Mouse (Mus musculus): ENCODE results near the gene Saa3. TPM values are rescaled to one million over a fixed set of nuclear protein-coding genes. Genes with fewer than 3 reads are reported as not detected.
"Not testable (repeated sequence)": the region's sequence is repeated elsewhere in the genome, so short reads cannot be mapped to it uniquely, and the experiment has no call there.

Saa3 gene
- polyA plus RNA-seq, 1 experiment = 8.5 TPM

DNA sequence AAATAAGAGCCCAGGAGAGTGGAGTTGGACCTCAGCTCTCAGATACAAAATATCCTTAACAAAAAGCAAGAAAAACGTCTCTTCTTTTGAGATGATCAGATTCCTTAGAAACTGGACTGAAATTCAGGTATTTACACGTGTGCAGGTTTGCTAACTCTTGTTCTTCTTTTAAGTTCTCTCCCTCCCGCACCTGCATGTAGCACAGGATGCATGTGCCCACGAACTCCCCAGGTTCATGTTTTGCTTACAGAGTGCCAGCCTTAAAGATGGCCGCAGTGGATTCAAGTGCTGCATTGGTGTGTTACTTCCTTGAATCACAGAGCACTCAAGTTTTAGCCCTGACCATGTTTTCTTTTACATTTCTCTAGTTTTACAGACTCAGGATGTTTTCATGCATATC, 28.7 kb downstream of the Saa3 start:
- Histone ChIP-seq H3K4me3 (replicated peaks; ENCODE audit: control insufficient read depth, low read depth, low read length) (no peak overlapping the region), H3K4me1 (ENCODE audit: control insufficient read depth, insufficient read depth, low read length) (no peaks in the 10 kb centered on the region), H3K27ac (ENCODE audit: control insufficient read depth, insufficient read depth, low read depth, low read length, poor library complexity) (no peak overlapping the region)
- TF ChIP-seq POLR2A (IDR thresholded peaks at IDR 0.05; ENCODE audit: borderline replicate concordance, control insufficient read depth, low read depth, low read length) = no peak
- no peak for TF ChIP-seq CTCF (IDR thresholded peaks at IDR 0.05; ENCODE audit: control insufficient read depth, insufficient read depth, low read length)
- WGBS = 39% methylated on average over 5 of the region's 5 CpGs

GRCm38 (mm10) chr7:46680732-46681131, 34.8 kb downstream of the Saa3 start:
- H3K4me3 ChIP-seq (replicated peaks; ENCODE audit: control insufficient read depth, low read depth, low read length) = no peak overlapping the region
- no peak overlapping the region for H3K27ac ChIP-seq (ENCODE audit: control insufficient read depth, insufficient read depth, low read depth, low read length, poor library complexity)
- no peaks in the 10 kb centered on the region for H3K4me1 ChIP-seq (ENCODE audit: control insufficient read depth, insufficient read depth, low read length)
- no peak for TF ChIP-seq POLR2A (IDR thresholded peaks at IDR 0.05; ENCODE audit: borderline replicate concordance, control insufficient read depth, low read depth, low read length)
- no peak for TF ChIP-seq CTCF (IDR thresholded peaks at IDR 0.05; ENCODE audit: control insufficient read depth, insufficient read depth, low read length)

GRCm38 (mm10) chr7:46679044-46679443, 36.5 kb downstream of the Saa3 start:
- not testable (repeated sequence) for H3K27ac ChIP-seq (ENCODE audit: control insufficient read depth, insufficient read depth, low read depth, low read length, poor library complexity); H3K4me1 ChIP-seq (ENCODE audit: control insufficient read depth, insufficient read depth, low read length); H3K4me3 ChIP-seq (replicated peaks; ENCODE audit: control insufficient read depth, low read depth, low read length)
- WGBS = 67% methylated on average over 7 of the region's 7 CpGs

DNA sequence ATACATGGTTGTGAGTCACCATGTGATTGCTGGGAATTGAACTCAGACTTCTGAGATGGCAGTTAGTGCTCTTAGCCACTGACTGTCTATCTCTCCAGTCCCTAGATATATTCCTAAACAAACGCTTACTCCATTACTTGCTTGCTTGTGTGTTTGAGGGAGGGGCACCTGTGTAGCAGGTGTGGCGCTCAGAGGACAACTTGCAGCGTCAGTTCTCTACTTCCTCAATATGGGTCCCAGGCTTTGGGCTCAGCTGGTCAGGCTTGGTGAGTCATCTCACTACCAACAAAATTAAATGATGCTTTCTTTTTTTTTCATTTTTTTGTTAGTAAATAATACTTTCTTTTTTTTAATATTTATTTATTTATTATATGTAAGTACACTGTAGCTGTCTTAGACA, 37.1 kb downstream of the Saa3 start:
- Histone ChIP-seq H3K4me3 (replicated peaks; ENCODE audit: control insufficient read depth, low read depth, low read length) (no peak overlapping the region), H3K27ac (ENCODE audit: control insufficient read depth, insufficient read depth, low read depth, low read length, poor library complexity) (no peak overlapping the region), H3K4me1 (ENCODE audit: control insufficient read depth, insufficient read depth, low read length) (no peaks in the 10 kb centered on the region)
- no peak for TF ChIP-seq CTCF (IDR thresholded peaks at IDR 0.05; ENCODE audit: control insufficient read depth, insufficient read depth, low read length)
- no peak for TF ChIP-seq POLR2A (IDR thresholded peaks at IDR 0.05; ENCODE audit: borderline replicate concordance, control insufficient read depth, low read depth, low read length)
- 32% methylated on average over 3 of the region's 3 CpGs for WGBS

DNA sequence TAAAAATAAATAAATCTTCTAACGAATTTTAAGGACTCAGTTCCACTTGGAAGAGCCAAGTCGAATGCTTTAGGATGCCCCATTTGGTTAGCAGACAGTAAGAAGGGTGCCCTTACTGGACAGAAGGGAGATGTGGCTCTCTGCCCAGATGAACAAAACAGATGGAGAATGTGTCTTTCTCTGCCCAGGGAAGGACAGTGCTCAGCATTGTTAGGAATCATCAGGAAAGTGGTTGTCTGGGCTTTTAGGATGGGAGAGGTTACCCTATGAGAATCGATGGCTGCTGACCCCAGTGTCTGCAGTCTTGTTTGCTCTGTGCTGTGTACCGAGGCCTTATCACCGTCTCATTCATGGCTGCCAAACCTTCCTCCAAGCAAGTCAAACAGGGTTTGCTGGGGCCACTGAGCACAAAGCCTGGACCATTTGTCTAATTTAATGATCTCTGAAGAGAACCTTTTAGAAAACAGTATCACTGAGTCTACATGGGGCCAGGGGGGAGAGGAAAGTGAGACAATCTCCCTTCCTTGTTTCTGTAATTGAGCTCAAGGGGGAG, 38.6 kb downstream of the Saa3 start:
- no peak overlapping the region for H3K27ac ChIP-seq (ENCODE audit: control insufficient read depth, insufficient read depth, low read depth, low read length, poor library complexity)
- TF ChIP-seq POLR2A (IDR thresholded peaks at IDR 0.05; ENCODE audit: borderline replicate concordance, control insufficient read depth, low read depth, low read length) (no peak), CTCF (IDR thresholded peaks at IDR 0.05; ENCODE audit: control insufficient read depth, insufficient read depth, low read length) (no peak)
- no peak overlapping the region for H3K4me3 ChIP-seq (replicated peaks; ENCODE audit: control insufficient read depth, low read depth, low read length)
- no peaks in the 10 kb centered on the region for H3K4me1 ChIP-seq (ENCODE audit: control insufficient read depth, insufficient read depth, low read length)
- WGBS = 72% methylated on average over 5 of the region's 5 CpGs

DNA sequence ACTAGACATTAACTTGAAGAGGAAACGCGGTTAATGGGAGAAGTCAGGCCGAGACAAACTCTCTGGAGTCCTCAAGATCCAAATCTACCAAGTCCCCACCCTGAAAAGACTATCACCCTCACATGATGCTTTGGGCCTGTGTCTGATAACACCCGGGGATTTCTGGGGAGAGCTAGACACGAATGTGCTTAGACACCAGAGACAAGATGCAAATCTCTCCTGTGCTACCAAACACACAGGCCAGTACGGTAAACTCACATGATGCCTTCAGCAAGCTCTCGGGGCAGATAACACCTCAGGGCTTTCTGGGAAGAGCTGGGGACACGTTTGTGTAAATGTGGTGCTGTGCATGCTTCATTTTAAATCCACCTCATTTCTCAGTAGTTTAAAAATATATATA, 39.6 kb downstream of the Saa3 start:
- WGBS = 68% methylated on average over 8 of the region's 8 CpGs
- Histone ChIP-seq H3K4me3 (replicated peaks; ENCODE audit: control insufficient read depth, low read depth, low read length) (no peak overlapping the region), H3K27ac (ENCODE audit: control insufficient read depth, insufficient read depth, low read depth, low read length, poor library complexity) (no peak overlapping the region), H3K4me1 (ENCODE audit: control insufficient read depth, insufficient read depth, low read length) (no peaks in the 10 kb centered on the region)
- TF ChIP-seq POLR2A (IDR thresholded peaks at IDR 0.05; ENCODE audit: borderline replicate concordance, control insufficient read depth, low read depth, low read length) (no peak), CTCF (IDR thresholded peaks at IDR 0.05; ENCODE audit: control insufficient read depth, insufficient read depth, low read length) (no peak)

GRCm38 (mm10) chr7:46675061-46675460, 40.4 kb downstream of the Saa3 start:
- H3K4me3 ChIP-seq (replicated peaks; ENCODE audit: control insufficient read depth, low read depth, low read length) = no peak overlapping the region
- H3K4me1 ChIP-seq (ENCODE audit: control insufficient read depth, insufficient read depth, low read length) = no peaks in the 10 kb centered on the region
- TF ChIP-seq CTCF (IDR thresholded peaks at IDR 0.05; ENCODE audit: control insufficient read depth, insufficient read depth, low read length) = no peak
- no peak for TF ChIP-seq POLR2A (IDR thresholded peaks at IDR 0.05; ENCODE audit: borderline replicate concordance, control insufficient read depth, low read depth, low read length)
- no peak overlapping the region for H3K27ac ChIP-seq (ENCODE audit: control insufficient read depth, insufficient read depth, low read depth, low read length, poor library complexity)
- 86% methylated on average over 7 of the region's 7 CpGs for WGBS

DNA sequence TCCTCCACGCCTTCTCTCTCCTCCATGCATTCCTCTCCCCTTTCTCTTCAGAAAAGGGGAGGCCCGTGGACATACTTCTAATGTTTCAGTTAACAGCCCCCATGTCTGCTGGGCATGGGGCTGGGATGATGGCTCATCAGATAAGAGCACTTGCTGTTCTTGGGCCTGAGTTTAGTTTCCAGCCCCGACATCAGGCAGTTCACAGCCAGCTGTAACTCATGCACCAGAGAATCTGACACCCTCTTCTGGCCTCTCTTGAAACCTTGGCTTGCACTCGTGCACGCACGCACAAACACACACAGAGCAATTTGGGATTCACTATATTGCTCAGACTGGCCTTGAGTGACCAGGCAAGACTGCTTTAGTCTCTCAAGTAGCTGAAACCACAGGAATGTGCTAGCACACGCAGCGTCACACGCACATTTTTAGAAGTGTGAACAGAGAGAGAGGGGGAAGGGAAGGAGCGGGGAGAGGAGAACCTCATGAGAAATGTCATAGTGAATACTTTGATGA, 43.3 kb downstream of the Saa3 start, which contains the start of gene Tph1:
Gene Tph1, minus strand, starts transcription at position 378 of the 513 bp plus-strand sequence.
- no peaks in the 10 kb centered on the region for H3K4me1 ChIP-seq (ENCODE audit: control insufficient read depth, insufficient read depth, low read length)
- TF ChIP-seq POLR2A (IDR thresholded peaks at IDR 0.05; ENCODE audit: borderline replicate concordance, control insufficient read depth, low read depth, low read length) (no peak), CTCF (IDR thresholded peaks at IDR 0.05; ENCODE audit: control insufficient read depth, insufficient read depth, low read length) (no peak)
- no peak within 1 kb of the TSS for H3K27ac ChIP-seq (ENCODE audit: control insufficient read depth, insufficient read depth, low read depth, low read length, poor library complexity)
- 31% methylated on average over 10 of the region's 10 CpGs for WGBS
- H3K4me3 ChIP-seq (replicated peaks; ENCODE audit: control insufficient read depth, low read depth, low read length) = no peak within 1 kb of the TSS

- Histone ChIP-seq H3K4me1 (ENCODE audit: control insufficient read depth, insufficient read depth, low read length) (no peaks in the 10 kb centered on the region), H3K27ac (ENCODE audit: control insufficient read depth, insufficient read depth, low read depth, low read length, poor library complexity) (no peak overlapping the region), H3K4me3 (replicated peaks; ENCODE audit: control insufficient read depth, low read depth, low read length) (no peak overlapping the region)
- TF ChIP-seq CTCF (IDR thresholded peaks at IDR 0.05; ENCODE audit: control insufficient read depth, insufficient read depth, low read length) (no peak), POLR2A (IDR thresholded peaks at IDR 0.05; ENCODE audit: borderline replicate concordance, control insufficient read depth, low read depth, low read length) (no peak)
- 4% methylated on average over 21 of the region's 21 CpGs for WGBS
Measured at GRCm38 (mm10) chr7:46667256-46667655, 48.2 kb downstream of the Saa3 start.

All from bone marrow, adult 2 months (tissue).